Mouse (Mus musculus): Measurements from ENCODE around the gene Ccnj. TPM values are rescaled to one million over a fixed set of nuclear protein-coding genes. Genes with fewer than 3 reads are reported as not detected.

Gene Ccnj
- 4.8 and 5.3 TPM in 2 replicates for polyA plus RNA-seq (2012; rRNA removed)

DNA sequence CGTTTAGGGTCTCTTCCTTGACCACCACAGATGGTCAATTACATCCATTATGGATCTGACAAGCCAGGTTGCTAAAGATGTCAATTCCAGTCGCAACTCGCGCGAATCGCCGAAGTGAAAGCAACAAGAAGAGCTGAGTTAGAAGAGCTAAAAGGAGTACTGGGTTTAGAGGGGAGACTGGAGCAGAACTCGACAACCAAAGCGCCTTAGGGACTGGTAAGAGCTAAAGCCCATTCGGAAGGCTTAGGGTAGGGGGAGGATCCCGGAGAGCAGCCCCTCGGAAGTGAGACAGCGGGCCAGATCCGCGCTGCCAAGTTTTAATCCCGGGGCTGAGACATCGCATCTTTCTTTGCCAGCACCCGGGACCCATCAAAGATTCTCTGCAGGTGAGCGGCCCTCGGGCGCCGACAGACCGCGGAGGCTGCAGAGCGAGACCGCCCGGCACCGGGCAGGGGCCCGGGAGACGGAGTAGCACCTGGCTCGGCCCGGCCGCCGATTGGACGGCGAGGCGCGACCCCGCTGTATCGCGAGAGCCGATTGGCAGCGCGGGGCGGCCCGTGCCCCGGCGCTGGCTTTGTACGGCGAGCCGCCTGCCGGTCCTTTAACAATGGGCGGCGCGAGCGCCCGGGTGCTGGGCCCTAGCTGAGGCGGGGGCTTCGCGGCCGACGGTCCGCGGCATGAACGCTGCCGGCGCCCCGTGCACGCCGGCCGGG is at the start of gene Ccnj:
Gene Ccnj, plus strand, starts transcription at position 577 of the 713 bp plus-strand sequence.
- peak; percentile 98 for DNase-seq (ENCODE audit: low spot score)

DNA sequence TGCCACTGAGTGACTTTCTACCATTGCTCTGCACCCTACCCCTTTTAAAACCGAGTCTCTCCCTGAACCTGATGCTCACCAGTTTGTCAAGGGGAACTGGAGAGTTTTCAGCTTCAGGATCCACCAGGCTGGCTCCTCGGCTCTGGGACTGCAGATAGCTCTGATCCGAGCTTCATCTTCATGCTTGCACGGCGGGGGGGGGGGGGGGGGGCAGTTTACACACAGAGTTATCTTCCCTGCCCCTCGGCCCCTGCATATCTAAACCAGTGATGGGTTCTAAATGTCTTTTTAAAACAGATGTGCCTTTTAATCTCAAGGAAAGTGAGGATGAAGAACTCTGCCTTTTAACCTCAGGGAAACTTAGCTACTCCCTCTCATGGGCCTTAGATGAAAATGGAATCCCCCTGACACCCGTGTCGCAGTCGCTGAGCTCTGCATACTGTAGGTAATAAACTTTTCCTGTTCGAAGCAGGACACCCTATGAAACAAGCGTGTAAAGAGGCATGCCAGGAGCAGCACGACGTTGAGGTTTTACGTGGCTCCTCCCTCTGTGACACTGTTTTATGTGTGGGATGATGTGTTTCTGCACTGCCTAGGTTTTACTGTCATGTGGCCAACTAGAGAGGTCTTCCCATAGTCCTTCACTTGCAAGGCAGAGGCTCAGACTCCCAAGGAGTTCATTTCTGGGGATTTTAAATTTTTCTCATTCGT is 42.9 kb upstream of the Ccnj start:
- no peak for DNase-seq (ENCODE audit: low spot score)

DNA sequence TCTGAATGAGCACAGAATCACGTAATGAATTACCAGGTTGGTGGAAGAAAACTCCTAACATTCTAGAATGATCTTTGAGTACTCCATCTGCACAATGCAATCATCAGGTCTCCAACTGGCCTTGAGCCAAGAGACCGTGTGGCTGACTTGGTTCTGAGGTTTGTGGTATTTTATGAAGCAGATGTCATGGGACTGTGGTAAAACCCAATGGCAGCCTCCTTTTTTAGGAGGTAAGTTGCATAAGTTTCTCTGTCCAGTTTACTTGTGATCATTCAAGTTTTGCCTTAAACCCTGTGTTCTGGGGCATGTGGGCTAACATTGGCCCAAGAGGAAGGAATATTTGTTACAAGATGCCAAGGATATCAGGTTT is 42.4 kb upstream of the Ccnj start:
- no peak for DNase-seq (ENCODE audit: low spot score)

DNA sequence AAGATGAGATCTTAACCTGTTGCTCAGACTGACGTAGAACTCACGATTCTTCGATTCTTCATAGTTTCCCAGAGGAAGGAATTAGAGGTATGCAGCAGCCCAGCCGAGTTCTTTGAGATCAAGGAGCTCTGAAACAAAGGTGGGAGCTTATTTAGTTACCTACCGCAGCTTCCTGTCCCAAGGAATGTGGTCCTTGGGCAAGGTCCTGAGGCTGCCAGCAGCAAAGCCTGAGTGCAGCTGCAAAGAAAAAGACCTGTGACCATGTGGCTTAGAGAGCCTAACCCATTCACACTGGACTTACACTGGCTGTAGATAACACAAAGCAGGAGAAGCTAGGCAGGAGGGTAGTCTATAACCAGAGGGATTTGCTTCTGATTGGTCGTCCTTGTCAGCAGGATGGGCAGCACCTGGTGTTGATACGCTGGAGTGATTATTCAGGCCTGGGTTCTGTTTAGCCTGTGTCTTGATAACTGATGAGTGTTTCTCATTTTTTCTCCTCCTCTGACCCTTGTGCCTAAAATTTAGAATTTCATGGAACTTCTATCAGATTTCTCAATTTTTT is 25.8 kb upstream of the Ccnj start:
- DNase-seq (ENCODE audit: low spot score) = no peak

DNA sequence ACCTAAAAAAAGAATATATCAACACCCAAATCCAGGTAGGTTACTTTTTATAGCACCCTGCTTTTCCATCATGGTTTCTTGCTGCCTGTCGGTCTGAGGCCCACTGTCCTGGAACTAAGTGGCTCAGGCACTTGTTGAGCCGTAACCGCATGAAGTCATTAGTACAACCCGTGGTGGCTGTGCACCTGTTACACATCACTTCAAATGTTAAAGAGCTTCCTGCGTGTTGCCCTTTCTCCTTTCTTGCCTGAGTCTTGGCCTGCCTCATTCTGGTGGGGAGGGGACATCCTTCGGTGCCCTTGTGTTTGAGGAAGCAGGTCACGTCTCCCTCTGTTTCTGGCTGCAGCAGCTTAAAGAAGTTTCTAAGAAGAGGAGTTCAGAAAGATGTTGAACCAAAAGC is 21.2 kb upstream of the Ccnj start:
- no peak for DNase-seq (ENCODE audit: low spot score)

DNA sequence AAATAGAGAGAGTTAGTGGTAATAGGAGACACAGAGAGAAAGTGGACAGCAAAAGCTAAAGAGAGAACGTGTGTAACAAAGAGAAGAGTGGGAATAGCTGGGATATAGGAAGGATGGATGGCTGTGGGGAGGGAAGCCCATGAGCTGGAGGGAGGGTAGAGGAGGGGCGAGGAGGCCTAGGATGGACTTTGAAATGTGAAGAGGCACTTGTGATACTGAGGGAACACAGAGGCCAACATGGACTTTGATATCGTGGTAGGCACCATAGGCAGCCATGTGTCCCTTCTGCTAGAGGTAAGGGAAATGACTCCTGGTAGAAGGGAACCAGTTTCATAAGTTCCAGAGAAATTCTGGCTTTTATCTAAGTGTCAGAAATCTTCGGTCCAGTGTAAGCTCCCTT is 19.2 kb upstream of the Ccnj start:
- DNase-seq (ENCODE audit: low spot score) = no peak

DNA sequence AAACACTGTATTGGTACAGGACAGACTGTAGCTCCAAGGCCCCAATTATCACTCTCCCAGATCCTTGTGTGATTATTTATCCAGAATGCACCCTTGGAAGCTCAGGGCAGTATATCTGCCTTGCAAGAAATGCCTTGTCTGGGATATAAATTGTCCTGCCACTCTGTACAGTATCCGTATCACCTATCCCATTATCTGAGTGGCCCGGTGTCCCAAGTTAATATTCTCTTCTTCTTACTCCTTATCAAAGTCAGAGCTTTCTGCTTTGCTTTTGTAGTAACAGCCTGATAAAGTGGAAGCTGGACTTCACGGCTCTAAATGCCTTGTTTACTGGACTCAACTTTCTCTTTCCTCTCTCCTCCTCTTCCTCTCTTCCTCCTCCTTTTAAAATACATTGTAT is 18.3 kb upstream of the Ccnj start:
- no peak for DNase-seq (ENCODE audit: low spot score)

DNA sequence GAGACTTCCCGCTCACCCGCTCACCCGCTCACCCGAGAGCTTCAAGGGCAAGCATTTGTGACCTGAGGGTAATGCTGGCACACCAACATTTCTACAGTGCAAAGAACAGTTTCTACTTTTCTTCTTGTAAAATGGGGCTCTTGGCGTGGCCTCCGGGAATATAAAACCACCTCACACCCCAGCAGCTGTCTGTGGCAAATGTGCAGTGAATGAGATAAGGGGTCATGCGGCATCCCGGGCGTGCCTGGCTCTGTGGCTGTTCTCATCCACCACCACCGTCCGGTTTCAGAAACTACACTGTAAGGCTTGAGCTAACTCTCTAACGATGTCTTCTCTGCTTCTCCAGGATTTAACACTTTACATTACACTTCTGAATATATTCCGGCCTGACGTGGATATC is 17.7 kb upstream of the Ccnj start:
- DNase-seq (ENCODE audit: low spot score) = no peak

DNA sequence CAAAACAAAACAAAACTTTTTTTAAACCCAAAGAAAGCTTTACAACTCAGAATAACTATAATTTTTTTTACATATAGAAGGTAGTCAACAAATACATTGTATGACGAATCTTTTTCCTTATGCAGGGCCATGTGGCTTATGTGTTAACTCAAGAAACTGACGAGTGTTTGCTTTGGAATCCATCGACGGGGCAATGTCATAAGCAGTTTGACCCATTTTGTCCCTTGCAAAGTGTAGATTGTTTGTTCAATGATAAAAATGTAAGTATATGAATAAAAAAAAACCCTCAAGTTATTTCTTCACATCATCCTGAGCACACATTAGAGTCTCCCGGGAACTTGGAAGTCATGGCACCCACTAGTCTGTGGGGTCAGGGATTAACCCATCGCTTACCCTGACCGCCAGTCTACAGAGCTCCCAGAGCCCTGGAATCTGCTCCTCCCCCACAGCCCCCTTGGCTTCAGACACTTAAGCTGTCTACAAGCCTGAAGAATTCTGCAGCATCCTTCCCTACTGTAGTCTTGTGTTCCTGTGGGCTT is 15.4 kb upstream of the Ccnj start:
- DNase-seq (ENCODE audit: low spot score) = no peak

DNA sequence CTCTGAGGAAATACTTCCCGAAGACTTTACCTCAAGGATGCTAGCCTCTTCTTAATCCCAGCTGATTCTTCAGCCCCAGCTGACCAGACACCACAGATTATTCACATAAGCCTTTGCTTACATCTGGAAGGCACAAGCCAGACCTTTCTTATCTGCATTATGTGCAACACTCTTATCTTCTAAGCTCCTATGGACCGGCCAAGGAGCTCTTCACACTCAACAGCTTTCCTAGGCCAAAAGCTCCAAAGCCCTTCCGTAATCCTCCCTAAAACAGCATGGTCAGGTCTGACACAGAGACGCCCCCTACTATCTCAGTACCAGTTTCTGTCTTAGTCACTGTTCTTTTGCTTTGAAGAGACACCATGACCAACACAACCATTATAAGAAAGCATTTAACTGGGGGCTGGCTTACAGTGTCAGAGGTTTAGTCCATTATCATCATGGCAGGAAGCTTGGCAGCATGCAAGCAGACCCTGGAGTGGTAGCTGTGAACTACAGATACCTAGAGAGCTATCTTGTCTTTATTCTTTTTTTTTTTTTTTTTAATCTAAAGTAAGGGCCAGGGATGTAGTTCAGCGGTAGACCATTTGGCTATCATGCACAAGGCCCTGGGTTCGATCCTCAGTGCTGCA is 13.1 kb upstream of the Ccnj start:
- DNase-seq (ENCODE audit: low spot score) = no peak

DNA sequence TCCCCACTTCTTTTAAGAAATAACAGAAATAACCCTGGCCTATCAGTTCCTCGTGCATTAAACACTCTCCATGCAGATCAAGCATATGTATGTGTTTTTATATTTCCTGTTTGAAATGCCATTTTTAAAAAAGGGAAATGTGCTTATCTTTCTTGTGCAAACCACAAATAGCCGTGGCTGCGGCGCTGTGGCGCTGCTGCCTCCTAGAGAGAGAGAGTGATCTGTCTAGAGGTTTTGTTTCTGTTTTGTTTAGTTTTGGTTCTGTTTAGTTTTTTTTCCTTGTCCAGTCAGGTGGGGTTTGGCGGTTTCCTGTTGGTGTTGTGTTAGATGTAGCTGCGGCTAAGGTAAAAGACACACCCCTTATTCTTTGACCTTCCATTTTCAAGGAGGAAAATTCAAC is 12.3 kb upstream of the Ccnj start:
- DNase-seq (ENCODE audit: low spot score) = no peak

DNA sequence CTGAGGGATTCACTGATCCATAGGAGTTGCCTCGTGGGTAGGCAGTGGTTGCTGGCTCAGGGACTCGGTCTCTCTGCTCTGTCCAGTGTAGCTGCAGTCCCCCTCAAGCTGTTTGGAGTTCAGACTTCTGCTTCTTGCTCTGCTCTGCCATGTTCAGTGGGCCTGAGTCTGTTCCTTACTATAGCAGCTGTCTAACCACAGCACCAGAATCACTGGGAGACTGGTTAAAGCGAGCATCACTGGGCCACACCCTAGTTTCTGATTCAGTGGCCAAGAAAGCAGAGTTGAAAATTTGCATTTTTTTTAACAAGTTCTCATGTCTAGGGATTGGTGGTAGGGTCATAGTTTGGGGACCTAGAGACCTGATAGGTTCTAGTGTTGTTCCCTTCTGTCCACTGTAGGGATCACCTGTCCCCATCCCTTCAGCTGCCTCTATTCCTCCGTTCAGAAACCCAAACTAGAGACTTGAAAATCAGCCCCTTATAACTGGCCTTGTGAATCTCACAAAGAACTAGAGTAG is 9.7 kb upstream of the Ccnj start:
- no peak for DNase-seq (ENCODE audit: low spot score)

DNA sequence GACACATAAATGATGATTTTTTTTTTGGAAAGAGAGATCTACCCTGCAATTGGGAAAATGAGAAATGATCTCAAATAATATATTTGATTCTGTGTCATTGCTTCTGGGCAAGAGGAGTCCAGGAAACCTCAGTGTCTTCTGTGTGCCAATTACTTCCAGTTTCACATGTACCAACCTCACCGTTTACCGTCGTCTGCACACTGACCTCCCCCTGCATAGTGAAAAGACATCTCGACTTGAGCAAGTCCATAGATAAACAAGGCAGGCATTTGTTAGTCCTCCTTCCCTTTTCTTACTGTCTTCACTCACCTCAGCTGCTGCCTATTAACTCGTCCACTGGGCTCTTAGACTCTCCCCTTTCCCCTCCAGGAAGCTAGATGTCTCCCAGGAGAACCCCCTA is 5.4 kb upstream of the Ccnj start:
- no peak for DNase-seq (ENCODE audit: low spot score)

DNA sequence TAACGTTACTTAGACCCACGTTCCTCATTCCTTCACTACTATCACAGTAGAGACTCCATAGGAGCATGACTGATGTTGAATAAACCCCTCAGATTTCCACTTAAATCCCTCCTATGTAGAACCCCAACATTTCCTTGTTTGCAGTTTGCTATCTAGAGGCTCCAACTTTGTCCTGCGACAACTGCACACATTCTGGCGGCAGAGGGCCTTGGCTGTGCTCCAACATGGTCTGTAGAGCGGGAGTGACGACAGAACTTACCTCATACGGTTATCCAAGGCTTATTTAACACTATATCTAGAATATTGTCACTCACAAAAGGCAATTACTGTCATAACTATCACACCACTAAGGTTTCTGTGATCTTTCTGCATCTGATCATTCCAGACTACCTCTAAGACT is 4.3 kb upstream of the Ccnj start:
- no peak for DNase-seq (ENCODE audit: low spot score)

DNA sequence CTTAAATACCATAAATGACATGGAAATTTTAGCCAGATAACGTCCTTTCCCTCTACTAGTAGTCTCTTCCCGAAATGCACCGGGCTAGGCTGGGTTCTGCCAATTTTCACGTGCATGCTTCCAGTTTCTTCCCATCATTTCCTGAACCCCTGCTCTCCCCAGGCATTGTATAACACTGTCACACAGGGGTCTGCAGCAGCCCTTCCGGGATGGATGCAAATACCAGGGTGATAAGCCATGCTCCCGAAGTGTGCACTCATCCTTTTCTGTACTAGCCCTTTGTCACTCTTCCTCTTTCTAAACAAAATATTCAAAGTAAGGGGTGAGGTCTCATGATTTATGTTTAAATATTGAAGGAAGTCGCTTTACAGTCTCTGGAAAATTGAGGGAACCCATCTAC is 881 bp upstream of the Ccnj start:
- DNase-seq (ENCODE audit: low spot score) = no peak

DNA sequence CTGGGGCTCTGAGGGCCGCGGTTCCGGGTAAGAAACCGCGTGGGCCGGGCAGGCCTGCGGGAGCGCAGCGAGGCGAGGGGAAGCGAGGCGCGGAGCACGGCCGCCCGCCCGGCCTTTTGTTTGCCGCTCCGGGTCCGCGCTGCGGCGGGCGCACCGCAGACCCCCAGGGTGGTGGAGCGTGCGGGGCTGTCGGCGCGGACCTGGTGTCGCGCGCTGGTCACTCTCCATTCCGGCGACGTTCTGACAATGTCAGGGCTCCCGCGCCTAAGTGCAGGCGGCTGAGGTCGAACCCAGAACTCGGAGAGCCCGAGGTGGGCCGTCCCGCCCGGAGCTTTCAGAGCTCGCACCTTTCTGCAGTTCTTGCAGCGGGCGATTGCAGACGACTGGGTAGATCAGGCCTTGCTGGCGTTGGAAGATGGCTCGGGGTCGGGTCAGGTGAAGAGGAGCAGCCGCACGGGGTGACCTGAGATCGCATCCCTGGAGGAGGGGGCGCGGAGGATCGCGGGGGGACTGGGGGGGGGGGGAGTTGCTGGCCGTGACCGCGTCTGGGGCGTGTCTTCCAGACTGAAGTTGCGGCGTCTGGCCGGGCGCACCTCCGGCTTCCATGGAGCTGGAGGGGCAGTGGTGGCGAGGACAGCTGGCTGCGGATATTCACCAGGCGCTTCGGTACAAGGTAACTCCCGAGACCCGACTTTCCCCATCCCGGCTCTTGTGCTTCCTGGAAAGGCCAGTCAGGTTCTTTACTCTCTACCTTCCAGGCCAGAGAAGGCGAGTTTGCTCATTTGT is 530 bp downstream of the Ccnj start:
- no peak for DNase-seq (ENCODE audit: low spot score)

DNA sequence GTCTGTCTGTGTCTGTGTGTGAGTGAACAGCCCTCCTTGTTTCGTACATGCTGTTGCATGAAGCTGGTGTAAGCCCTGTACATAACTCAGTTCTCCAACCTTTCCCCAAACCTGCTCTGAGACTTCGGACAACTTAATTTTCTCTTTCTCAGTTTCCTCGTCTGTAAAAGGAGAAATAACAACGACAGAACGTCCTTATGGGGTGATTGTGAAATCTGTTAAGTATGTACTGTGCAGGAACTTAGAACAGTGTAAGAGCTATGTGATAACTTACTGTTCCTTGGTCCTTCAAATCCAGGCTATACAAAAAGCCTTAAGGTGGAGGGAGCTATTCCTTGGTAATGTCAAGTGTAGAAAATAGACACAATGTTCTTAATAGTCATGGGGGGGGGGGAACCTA is 1.3 kb downstream of the Ccnj start:
- DNase-seq (ENCODE audit: low spot score) = no peak

DNA sequence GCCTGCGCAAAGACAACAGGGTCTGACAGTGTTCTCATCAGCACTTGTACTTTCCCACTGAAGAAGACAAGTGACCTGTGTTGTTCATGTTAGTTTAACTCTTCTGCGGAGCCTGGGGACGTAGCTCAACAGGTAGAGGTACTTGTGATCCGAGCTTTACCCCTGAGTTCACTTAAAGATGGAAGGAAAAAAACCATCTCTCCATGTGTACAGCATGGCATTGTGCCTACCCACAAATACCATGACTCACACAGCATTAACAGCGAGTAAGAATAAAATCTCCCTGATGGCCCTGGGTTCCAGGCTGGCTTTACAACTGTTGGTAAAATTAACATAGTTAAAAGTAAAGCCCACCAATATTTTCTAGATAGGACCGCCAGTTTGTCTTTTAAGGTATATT is 3.4 kb downstream of the Ccnj start:
- no peak for DNase-seq (ENCODE audit: low spot score)

DNA sequence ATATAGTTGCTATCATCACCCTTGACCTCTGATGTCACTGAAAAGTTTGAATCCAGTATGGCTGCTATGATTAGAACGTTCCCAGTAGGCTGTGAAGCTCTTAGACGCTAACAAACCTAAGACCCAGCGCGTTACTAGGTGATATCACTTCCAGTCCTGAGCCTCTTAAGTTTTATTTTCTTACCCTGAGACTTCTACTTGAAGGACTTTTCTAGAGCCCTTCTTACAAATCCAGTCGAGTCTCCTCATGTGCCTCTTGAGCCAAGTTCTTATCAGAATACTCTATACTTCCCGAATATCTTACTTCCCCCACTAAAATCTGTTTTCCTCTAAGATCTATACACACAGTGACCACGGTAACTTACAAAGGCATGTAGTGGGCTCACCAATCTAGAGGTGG is 7.1 kb downstream of the Ccnj start:
- no peak for DNase-seq (ENCODE audit: low spot score)

DNA sequence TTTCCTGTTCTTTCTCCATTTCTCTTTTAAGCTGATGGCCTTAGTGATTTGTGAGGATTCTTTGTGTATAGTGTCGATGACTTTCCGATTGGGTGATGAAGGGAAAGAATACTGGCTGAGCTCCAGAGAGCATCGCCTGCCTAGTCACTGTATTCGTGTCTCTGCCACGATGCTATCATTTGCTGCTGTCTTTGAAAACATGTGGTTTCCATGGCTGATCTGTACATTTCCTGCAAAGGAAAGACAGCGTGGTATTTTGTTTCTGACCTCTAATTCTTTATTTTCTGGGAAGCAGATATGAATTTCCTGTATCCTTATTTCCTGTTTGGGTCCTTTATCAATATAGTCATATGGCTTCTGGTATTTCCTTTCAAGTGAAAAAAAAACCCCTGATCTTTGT is 9.2 kb downstream of the Ccnj start:
- no peak for DNase-seq (ENCODE audit: low spot score)

DNA sequence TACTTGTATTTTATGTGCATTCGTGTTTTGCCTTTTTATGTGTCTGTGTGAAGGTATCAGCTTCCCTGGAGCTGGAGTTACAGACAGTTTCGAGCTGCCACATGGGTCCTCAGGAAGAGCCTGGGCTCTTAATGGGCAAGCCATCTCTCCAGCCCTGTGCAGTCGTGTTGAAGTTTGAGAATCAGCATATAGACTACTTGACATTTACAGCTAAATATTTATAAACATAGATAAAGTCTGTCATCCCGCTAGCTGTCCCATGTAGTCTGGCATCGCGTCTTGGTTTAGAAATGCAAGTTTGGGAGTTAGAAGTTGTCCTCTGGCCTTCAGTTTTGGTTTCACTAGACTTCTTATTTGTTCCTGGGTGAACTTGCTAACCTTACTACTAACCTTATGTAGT is 10.0 kb downstream of the Ccnj start:
- DNase-seq (ENCODE audit: low spot score) = no peak

DNA sequence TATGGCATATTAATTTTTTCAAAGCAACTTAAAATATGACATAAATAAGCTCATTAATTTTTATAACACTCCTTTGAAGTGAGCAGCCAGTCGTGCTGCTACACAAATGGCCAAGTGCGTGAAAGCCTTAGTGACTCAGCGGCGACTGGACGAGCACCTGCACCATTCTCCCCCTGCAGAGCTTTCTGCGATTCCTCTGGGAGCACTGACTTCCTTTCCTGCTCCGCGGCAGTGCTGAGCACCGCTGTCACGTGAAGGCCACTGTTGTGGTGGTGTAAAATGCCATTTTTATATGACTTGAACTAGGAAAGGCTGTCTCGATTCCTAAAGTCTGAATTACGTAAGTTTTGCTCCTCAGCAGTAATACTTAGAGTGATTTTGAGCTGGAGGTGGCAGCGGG is 10.5 kb downstream of the Ccnj start:
- no peak for DNase-seq (ENCODE audit: low spot score)
